Mouse (Mus musculus) kidney, postnatal 0 days (tissue): ENCODE measurements around the gene Rrp7a. TPM values are rescaled to one million over a fixed set of nuclear protein-coding genes. Genes with fewer than 3 reads are reported as not detected.
"Not testable (repeated sequence)": the region's sequence is repeated elsewhere in the genome, so short reads cannot be mapped to it uniquely, and the experiment has no call there.

Experiments
- ATAC-seq: fragments of 200-750 bp; cut with Nextera tagmentation; replicated peaks from 2 replicates; pipeline ENCODE4 v1.8.0; 2017; ENCODE audit warnings: low read depth, moderate number of reproducible peaks, moderate TSS enrichment, moderate library complexity; ENCODE audit not compliant: low FRiP score
- DNase-seq: peaks from one replicate; pipeline ENCODE4 v3.0.0-alpha.2; 2016; ENCODE audit warnings: low spot score
- H3K27ac ChIP-seq: fragments of 300-500 bp; sonication (generic); 2 replicates; pipeline ENCODE4 v1.5.1; 2014; ENCODE audit warnings: mild to moderate bottlenecking
- H3K27me3 ChIP-seq: fragments of 300-500 bp; sonication (generic); 2 replicates; pipeline ENCODE4 v1.6.1; 2014; ENCODE audit warnings: low read length, mixed read lengths; ENCODE audit not compliant: insufficient read depth
- H3K36me3 ChIP-seq: fragments of 300-500 bp; sonication (generic); 2 replicates; pipeline ENCODE4 v1.6.1; 2014; ENCODE audit warnings: low read length, mixed read lengths; ENCODE audit not compliant: insufficient read depth
- H3K4me1 ChIP-seq: fragments of 300-500 bp; sonication (generic); replicated peaks from 2 replicates; pipeline ENCODE4 v1.6.1; 2014; ENCODE audit warnings: antibody characterized with exemption, low read length, mixed read lengths; ENCODE audit not compliant: insufficient read depth
- H3K4me2 ChIP-seq: fragments of 300-500 bp; sonication (generic); 2 replicates; pipeline ENCODE4 v1.6.1; 2014; ENCODE audit warnings: mild to moderate bottlenecking, low read length, moderate library complexity, mixed read lengths
- H3K4me3 ChIP-seq: fragments of 300-500 bp; sonication (generic); replicated peaks from 2 replicates; pipeline ENCODE4 v1.5.1; 2014; ENCODE audit warnings: low read depth, low read length
- H3K9ac ChIP-seq: fragments of 300-500 bp; sonication (generic); 2 replicates; pipeline ENCODE4 v1.6.1; 2014; ENCODE audit warnings: low read depth, low read length
- H3K9me3 ChIP-seq: fragments of 300-500 bp; sonication (generic); replicated peaks from 2 replicates; pipeline ENCODE4 v1.6.1; 2016; ENCODE audit warnings: low read length, inconsistent platforms, mixed read lengths
- CTCF ChIP-seq: IDR thresholded peaks from 2 replicates; pipeline ENCODE4 v1.5.1; 2016; ENCODE audit warnings: antibody characterized with exemption, low read depth, mild to moderate bottlenecking, moderate library complexity
- WGBS: fragments of 180-500 bp; shearing (Covaris S2); extraction: QIAGEN DNeasy Blood & Tissue Kit; methylation state at CpG from one replicate; pipeline ENCODE4 v1.1.7; 2014; 5-methylcytosine and 5-hydroxymethylcytosine counted together
- polyA plus RNA-seq: library from polyadenylated mRNA; unstranded; fragments of >200 nt; fragmentation: Nextera tagmentation; extraction: Ambion mirVana; gene quantifications from 2 replicates; pipeline ENCODE4 v1.2.1, GENCODE M21; 2015

The Rrp7a gene
- polyA plus RNA-seq, 1 experiment from 2014 or later: 52.9 TPM

DNA sequence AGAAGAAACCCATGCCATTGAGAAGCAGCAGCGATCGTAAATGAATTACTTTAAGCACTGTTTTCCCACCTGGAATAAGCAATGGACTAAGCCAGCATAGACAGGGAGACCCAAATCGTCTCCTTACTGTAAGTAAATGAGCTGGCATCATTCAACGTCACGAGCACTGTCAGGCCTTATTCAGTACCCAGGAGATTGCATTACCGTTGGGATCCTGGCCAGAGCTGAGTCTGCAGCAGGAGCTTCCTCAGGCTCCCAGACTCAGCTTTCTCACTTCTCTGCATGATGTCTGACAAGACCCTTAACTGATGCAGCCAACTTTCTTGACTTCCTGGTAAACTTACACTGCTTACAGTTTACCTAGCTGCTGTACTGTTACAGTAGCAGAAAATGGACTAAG lies 12.1 kb upstream of the Rrp7a start:
- Histone ChIP-seq H3K9me3 (no peaks in the 10 kb centered on the region), H3K27me3 (no peaks in the 10 kb centered on the region), H3K4me2 (no peak overlapping the region), H3K4me3 (no peak overlapping the region), H3K36me3 (peaks cover 76% of the 10 kb centered on the region), H3K9ac (no peak overlapping the region), H3K27ac (no peak overlapping the region), H3K4me1 (no peaks in the 10 kb centered on the region)
- TF ChIP-seq CTCF: no peak
- DNase-seq: no peak
- no peak for ATAC-seq
- 89% methylated on average over 6 of the region's 6 CpGs for WGBS

DNA sequence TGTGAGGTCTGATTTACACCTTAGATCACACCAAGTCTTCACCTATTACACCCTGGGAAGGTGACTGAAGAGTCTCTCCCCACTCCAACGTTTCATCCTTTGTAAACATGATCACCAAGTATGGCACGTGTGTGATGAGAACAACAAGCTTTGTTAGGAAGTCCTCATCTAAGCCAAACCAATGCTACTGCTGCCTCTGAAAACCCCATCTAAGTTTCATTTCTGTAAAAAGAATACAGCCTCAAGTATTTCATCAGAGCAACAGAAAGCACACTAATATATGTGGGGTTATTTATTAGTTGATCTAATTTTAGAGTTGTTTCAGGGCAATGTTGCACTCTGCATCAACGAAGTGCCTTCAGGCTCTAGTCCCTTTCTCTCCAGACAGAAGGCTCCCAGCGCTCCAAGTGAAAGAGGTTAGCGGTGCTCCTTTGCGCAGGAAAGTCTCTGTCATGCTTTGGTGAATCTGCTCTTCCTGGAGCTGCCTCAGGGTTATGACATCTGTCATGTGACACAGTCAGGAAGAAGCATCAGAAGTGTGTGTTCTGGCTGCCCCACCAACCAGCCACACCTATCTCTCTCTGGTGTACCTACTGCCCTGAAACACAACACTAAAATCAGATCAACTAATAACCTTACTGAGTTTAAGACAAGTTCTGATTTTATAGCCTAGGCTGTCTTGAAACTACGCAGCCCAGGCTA lies 7.1 kb upstream of the Rrp7a start:
- 87% methylated on average over 7 of the region's 7 CpGs for WGBS
- Histone ChIP-seq H3K4me2 (no peak overlapping the region), H3K4me3 (no peak overlapping the region), H3K9me3 (no peaks in the 10 kb centered on the region), H3K9ac (no peak overlapping the region), H3K36me3 (peaks cover 79% of the 10 kb centered on the region), H3K27ac (no peak overlapping the region), H3K4me1 (no peaks in the 10 kb centered on the region), H3K27me3 (no peaks in the 10 kb centered on the region)
- no peak; the same call in 1 of the 2 replicates for ATAC-seq
- no peak for DNase-seq
- TF ChIP-seq CTCF: no peak

DNA sequence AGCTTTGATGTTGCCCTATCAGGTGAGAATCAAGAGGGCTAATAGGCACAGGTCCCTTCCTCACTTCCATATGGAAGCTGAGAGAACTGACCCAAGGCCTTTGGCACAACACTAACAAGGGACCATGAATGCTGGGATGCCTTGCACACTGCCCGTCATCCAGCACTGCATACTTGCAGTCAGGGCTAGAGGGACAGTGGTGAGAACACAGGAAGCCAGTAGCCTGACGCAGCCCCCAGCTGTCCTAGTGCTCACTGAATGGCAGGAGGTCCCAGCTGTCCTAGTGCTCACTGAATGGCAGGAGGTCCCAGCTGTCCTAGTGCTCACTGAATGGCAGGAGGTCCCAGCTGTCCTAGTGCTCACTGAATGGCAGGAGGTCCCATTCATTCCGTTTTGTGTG lies 4.4 kb upstream of the Rrp7a start:
- peaks cover 60% of the 10 kb centered on the region for H3K36me3 ChIP-seq
- not testable (repeated sequence) for H3K27ac ChIP-seq, H3K9ac ChIP-seq, H3K9me3 ChIP-seq, H3K27me3 ChIP-seq, DNase-seq, ATAC-seq, H3K4me2 ChIP-seq, H3K4me1 ChIP-seq, H3K4me3 ChIP-seq
- WGBS: 80% methylated on average over 3 of the region's 3 CpGs

DNA sequence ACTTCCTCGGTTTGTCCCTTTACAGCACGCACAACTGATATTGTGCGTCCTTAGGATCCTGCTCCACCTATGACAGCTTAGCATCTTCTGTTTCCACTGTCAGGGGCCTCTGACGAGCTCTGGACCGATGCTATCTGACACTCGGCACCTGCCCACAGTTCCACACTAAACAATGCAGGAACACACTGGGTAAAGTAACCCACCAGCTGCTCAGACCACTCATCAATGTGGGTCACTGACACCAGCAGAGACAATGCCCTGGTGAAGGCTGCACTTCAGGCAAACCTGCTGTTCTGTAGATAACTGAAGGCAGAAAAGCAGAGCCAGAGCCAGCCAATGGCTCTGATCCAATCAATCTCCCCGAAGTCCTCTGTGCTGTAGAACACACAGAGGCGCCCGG lies 4.0 kb upstream of the Rrp7a start:
- no peaks in the 10 kb centered on the region for H3K27me3 ChIP-seq
- DNase-seq: no peak
- H3K36me3 ChIP-seq: peaks cover 55% of the 10 kb centered on the region
- H3K4me1 ChIP-seq: peaks cover 2% of the 10 kb centered on the region; the same call in 1 of the 2 replicates
- no peak for TF ChIP-seq CTCF
- H3K4me2 ChIP-seq: no peak overlapping the region
- no peak overlapping the region for H3K4me3 ChIP-seq
- no peak for ATAC-seq
- 95% methylated on average over 9 of the region's 9 CpGs for WGBS
- H3K9me3 ChIP-seq: no peaks in the 10 kb centered on the region
- H3K27ac ChIP-seq: no peak overlapping the region
- H3K9ac ChIP-seq: no peak overlapping the region

DNA sequence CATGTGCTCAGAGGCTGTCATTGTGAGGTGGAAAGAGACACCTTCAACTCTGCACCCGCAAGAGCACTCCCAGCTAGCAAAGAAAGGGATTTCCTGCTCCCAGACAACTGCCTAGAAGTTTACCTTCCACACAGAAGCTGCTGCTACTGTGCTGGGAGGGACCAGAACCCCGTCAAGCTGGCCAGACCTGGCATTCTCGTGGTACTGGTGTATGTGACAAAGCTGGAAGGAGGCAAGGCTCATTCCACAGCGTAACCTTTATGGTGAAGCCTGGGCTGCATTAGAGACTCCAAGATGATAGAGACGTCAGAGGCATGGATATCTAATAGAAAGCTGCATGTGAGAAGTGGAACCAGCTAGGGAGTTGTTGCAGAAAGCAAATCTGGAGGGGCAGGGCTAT lies 2.0 kb upstream of the Rrp7a start:
- no peak for TF ChIP-seq CTCF

DNA sequence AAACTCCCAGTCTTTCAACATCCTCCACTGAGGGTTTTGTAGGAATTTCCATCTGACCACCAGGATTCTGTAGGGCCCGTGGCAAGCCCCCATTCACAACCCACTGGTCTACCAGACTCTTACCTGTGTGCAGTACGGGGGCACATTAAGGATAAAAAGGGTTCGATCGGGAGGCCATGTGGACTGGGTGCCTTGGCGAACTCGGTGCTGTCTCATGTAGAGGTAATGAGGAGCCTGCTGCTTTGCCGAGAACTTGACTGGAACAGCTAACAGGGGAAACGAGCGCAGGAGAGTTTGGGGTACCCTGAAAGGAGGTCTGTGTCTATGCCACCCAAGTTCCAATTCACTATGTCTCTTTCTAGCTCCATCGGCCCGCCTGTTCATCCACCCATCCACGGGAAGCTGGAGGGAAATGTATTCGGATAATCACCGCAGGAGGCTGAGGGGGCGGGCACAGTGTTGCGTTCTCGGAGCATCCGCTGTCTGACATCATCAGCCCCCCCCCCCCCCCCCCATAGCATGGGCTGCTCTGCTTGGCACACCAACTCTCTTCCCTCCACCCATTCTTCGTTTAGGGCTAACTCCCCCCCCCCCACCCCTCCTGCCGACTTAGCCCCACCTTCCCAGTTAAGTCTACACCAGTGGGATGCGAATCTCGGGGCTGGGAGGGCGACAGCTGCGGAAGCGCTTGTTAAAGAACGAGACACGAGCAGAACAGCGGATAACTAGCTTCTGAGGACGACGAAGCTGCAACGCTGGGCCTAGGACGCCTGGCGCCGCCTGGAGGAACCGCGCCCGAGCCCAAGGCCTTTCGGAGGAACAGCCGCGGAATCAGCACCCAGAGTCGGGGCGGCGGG lies 664 bp downstream of the Rrp7a start:
- 3% methylated on average over 43 of the region's 43 CpGs for WGBS
- Histone ChIP-seq H3K27me3 (no peaks in the 10 kb centered on the region), H3K9me3 (no peaks in the 10 kb centered on the region), H3K4me3 (peak overlapping the region; percentile 91), H3K4me1 (peaks cover 4% of the 10 kb centered on the region; the same call in 1 of the 2 replicates), H3K27ac (peak overlapping the region; percentile 82), H3K4me2 (peak overlapping the region; percentile 84), H3K9ac (peak overlapping the region; percentile 63), H3K36me3 (peaks cover 33% of the 10 kb centered on the region)
- ATAC-seq: peak; percentile 15; the same call in 1 of the 2 replicates
- DNase-seq: peak; percentile 63
- peak; percentile 33 for TF ChIP-seq CTCF

More for the DNA sequence above, 2.0 kb upstream of the Rrp7a start:
- H3K36me3 ChIP-seq: peaks cover 36% of the 10 kb centered on the region
- H3K9me3 ChIP-seq: no peaks in the 10 kb centered on the region
- ATAC-seq (no peak), DNase-seq (no peak)
- H3K4me1 ChIP-seq: peaks cover 4% of the 10 kb centered on the region; the same call in 1 of the 2 replicates
- H3K27ac ChIP-seq: no peak overlapping the region
- H3K27me3 ChIP-seq: no peaks in the 10 kb centered on the region
- H3K4me2 ChIP-seq: no peak overlapping the region
- H3K4me3 ChIP-seq: no peak overlapping the region
- 65% methylated on average over 5 of the region's 5 CpGs for WGBS
- no peak overlapping the region for H3K9ac ChIP-seq
